Mouse (Mus musculus) urinary bladder, postnatal 10 days (tissue): ENCODE results near the gene Ptbp1.
"Not testable (repeated sequence)": the region's sequence is repeated elsewhere in the genome, so short reads cannot be mapped to it uniquely, and the experiment has no call there.

Experiments
- DNase-seq: peaks from one replicate; pipeline ENCODE4 v3.0.0; 2022; ENCODE audit warnings: low spot score

Ptbp1 gene

GRCm38 (mm10) chr10:79883297-79884084, 29.3 kb downstream of the Ptbp1 start:
- no peak for DNase-seq

- no peak for DNase-seq
Observed at GRCm38 (mm10) chr10:79884446-79884845, 30.2 kb downstream of the Ptbp1 start.

- DNase-seq, result not testable (repeated sequence)
Observed at GRCm38 (mm10) chr10:79884938-79885337, 30.7 kb downstream of the Ptbp1 start.

GRCm38 (mm10) chr10:79886054-79886453, 31.8 kb downstream of the Ptbp1 start, which contains the start of gene Elane:
Gene Elane, plus strand, starts transcription at chr10:79886247.
- DNase-seq, result no peak

GRCm38 (mm10) chr10:79886611-79887010, 32.4 kb downstream of the Ptbp1 start:
- DNase-seq, result no peak

- no peak for DNase-seq
Observed at GRCm38 (mm10) chr10:79889386-79889785, 35.2 kb downstream of the Ptbp1 start.

GRCm38 (mm10) chr10:79890670-79891069, 36.4 kb downstream of the Ptbp1 start, which contains the start of gene Cfd:
Gene Cfd, plus strand, starts transcription at chr10:79890853.
- DNase-seq, result no peak

- peak; percentile 50 for DNase-seq
Observed at GRCm38 (mm10) chr10:79892451-79893118, 38.4 kb downstream of the Ptbp1 start.

GRCm38 (mm10) chr10:79896306-79896705, 42.1 kb downstream of the Ptbp1 start:
- DNase-seq, result no peak

- no peak for DNase-seq
Observed at GRCm38 (mm10) chr10:79896814-79897213, 42.6 kb downstream of the Ptbp1 start.

- DNase-seq, result no peak
Observed at GRCm38 (mm10) chr10:79897316-79898245, 43.4 kb downstream of the Ptbp1 start.

GRCm38 (mm10) chr10:79900951-79901410, 46.8 kb downstream of the Ptbp1 start:
- DNase-seq, result no peak

GRCm38 (mm10) chr10:79906712-79907111, 52.5 kb downstream of the Ptbp1 start:
- no peak for DNase-seq

- DNase-seq, result no peak
Observed at GRCm38 (mm10) chr10:79907415-79907814, 53.2 kb downstream of the Ptbp1 start.

- peak; percentile 77 for DNase-seq
Observed at GRCm38 (mm10) chr10:79908167-79909091, 54.2 kb downstream of the Ptbp1 start, which contains the start of gene Med16. Gene Med16, minus strand, starts transcription at chr10:79908923.

- DNase-seq, result no peak
Observed at GRCm38 (mm10) chr10:79909092-79909922, 55.1 kb downstream of the Ptbp1 start.

- no peak for DNase-seq
Observed at GRCm38 (mm10) chr10:79910556-79910955, 56.3 kb downstream of the Ptbp1 start, which contains the start of gene Gm26602. Gene Gm26602, plus strand, starts transcription at chr10:79910856.

GRCm38 (mm10) chr10:79912412-79912811, 58.2 kb downstream of the Ptbp1 start:
- DNase-seq, result no peak
